Mouse (Mus musculus): Measurements from ENCODE around the gene Ccdc84.
A peak's percentile ranks its signal among the peaks of the same experiment; 100 is the strongest.
"Not testable (repeated sequence)": the region's sequence is repeated elsewhere in the genome, so short reads cannot be mapped to it uniquely, and the experiment has no call there.

Ccdc84 gene

DNA sequence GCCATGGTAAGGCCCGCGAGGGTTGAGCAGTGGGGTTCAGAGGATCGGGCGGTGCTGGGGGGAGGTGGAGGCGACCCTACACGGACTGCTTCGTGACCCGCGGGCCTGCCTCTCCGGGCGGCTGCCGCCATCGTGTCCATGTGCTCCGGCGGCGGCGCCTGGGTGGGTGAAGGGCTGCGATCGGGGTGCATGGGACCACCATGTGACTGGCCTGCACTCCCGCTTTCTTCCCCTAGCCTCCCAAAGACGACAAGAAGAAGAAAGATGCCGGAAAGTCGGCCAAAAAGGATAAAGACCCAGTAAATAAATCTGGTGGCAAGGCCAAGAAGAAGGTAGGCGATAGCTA is 10.6 kb downstream of the Ccdc84 start:
- no peak for DNase-seq

DNA sequence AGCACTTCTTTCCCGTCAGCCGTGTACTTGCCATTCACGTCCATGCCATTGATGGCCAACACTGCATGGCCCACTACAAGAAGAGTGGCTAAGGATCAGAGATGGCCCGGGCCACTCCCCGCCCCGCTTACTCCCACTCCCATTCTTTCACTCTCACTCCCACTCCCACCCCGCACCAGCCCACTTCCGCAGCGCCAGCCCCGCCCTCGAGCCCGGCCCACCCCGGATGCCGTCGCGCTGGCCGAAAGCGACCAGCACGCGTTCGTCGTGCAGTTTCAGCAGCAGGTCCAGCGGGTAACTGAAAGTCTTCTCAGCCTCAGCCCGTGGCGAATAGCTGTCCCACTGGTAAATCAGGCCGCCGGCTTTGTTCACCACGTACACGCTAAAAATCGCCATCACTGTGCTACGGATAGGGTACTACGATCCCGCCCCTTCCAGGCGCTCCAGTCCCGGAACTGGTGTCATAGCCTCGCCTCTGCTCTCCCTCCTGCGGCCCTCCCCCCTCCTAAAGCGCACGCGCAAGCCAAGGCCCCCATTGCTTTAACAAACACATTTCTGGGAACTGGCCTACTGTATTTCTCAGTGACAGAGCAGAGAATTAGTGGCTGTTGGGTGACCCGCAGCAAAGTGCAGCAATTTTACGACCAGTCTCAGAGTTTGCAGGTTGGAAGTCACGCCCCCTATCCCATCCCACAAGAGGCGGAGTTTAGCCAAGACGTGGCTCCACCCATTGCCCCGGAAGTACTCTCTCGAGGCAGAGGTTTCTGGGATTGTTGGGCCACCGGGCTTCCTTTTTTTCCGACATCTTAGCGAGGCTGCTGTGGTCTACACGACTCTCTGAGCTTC is 11.2 kb downstream of the Ccdc84 start, which contains the start of the genes Rps25 and Trappc4:
TSS of gene Rps25 (plus strand) at position 234 of the 846 bp plus-strand sequence.
TSS of gene Trappc4 (minus strand) at position 695 of the 846 bp plus-strand sequence.
- peak; percentile 89 for DNase-seq

DNA sequence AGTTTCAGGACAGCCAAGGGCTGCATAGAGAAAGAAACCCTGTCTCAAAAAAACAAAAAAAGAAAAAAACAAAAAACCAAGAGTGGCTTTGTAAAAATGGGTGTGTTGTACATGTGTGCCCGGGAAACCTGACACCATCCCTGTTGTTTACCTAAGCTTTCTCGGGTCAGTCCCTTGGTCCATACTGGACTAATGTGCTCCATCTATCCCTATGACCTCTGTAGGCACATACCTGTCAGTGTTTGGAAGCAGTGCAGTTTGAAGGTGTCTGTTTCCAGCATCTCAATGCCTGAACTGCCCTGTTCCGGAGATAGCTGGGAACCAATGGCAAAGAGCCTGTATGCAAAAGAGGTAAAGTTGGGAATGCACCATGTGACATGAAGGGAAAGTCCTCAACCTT is 13.4 kb downstream of the Ccdc84 start:
- no peak for DNase-seq

- no peak for DNase-seq
Observed at GRCm38 (mm10) chr9:44401081-44401480, 17.3 kb downstream of the Ccdc84 start.

GRCm38 (mm10) chr9:44399795-44400114 is 18.6 kb downstream of the Ccdc84 start:
- peak; percentile 13 for DNase-seq

DNA sequence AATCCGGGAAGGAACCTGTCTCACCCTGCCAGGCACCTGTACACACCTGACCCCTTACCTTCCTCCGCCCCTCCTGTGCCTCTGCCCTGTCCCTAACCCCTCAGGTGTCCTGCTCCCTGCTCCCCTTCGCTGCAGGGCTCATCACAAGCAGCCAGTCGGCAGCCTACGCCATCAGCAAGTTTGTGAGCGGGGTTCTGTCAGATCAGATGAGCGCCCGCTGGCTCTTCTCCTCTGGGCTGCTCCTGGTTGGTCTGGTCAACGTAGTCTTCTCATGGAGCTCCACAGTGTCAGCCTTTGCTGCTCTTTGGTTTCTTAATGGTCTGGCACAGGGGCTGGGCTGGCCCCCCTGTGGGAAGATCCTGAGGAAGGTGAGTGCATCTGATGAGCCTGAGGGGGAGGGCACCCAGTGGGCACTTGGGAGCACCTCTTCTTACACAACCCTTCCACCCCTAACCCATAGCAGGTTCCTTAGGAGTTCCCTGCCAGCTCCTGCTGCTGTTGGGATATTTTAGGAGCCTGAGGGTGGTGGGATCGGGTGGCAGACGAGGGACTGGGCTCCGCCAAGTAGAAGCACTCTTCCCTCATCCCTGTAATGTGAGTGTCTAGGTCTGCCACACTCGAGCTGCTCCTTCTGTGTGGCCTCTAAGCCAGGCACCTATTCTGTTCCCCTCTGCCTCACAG is 19.1 kb downstream of the Ccdc84 start:
- peak; percentile 25 for DNase-seq

- no peak for DNase-seq
Observed at GRCm38 (mm10) chr9:44398551-44398950, 19.8 kb downstream of the Ccdc84 start.

DNA sequence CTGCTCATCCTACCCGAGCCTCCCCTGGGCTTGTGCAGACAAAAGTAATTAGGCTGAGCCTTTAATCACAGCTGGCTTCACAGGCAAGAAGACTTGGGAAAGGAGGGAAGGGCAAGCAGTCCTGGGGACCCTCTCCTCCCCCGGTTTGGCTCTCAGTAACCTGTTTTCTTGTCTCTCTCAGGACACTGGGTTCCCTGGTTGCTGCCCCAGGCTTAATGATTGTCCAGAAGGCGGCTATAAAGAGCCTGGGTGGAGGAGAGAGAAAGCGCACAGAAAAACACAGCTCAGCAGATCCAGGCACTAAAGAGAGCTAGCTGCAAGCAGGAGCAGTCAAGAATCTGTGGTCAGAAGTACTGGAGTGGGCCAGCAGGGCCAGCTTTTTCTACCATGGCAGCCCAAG is 20.3 kb downstream of the Ccdc84 start:
- peak; percentile 14 for DNase-seq

DNA sequence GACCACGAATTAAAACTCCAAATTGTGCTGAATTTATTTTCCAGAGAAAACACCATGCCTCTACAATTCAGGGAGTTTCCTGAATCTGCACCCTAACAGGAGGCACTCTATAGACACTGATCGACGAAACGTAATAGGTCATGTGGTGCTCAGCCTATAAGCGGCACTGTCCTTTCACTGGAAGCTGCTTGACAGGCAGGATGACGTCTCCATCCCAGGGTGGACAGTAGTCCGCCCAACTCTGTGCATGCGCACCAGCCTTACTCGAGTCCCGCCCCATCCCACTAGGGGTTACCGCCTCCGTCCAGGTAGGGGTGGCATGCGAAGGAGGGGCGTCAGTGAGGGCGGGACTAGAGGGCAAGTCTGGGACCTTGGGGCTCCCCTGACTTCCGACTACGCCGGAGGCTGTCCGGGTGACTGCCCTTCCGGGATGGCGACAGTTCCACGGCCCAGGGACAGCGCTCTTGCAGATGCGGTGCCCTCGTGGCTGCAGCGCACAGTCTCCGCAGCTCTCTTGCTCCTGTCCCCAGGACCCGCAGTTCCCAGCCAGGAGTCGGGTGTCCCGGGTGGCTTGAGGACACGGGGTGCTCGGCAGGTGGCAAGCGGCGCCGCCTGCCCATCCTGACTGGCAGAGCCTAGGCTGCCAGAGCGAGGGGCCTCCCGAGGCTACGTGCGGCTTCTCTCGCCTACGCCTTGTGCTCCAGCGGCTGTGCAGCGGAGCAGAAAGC is 21.5 kb downstream of the Ccdc84 start, which contains the start of gene Slc37a4:
TSS of gene Slc37a4 (plus strand) at position 169 of the 728 bp plus-strand sequence.
- DNase-seq, result peak; percentile 97

GRCm38 (mm10) chr9:44391466-44391865 is 26.9 kb downstream of the Ccdc84 start:
- DNase-seq, result peak; percentile 63

GRCm38 (mm10) chr9:44389273-44389672 is 29.1 kb downstream of the Ccdc84 start:
- DNase-seq, result peak; percentile 61

GRCm38 (mm10) chr9:44387221-44387620 is 31.1 kb downstream of the Ccdc84 start:
- DNase-seq, result no peak

DNA sequence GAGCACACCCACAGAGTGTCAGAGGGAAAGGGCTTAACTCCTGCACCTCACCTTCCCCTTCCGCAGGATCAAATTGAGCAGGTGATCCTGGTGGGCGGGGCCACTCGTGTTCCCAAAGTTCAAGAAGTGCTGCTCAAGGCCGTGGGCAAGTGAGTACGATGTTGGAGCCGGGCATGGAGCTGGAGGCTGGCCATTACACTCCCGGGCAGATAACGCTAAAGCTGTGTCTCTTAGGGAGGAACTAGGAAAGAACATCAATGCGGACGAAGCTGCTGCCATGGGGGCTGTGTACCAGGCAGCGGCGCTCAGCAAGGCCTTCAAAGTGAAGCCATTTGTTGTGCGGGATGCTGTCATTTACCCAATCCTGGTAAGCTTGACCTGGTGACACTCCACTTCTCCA is 33.8 kb downstream of the Ccdc84 start:
- DNase-seq, result no peak

DNA sequence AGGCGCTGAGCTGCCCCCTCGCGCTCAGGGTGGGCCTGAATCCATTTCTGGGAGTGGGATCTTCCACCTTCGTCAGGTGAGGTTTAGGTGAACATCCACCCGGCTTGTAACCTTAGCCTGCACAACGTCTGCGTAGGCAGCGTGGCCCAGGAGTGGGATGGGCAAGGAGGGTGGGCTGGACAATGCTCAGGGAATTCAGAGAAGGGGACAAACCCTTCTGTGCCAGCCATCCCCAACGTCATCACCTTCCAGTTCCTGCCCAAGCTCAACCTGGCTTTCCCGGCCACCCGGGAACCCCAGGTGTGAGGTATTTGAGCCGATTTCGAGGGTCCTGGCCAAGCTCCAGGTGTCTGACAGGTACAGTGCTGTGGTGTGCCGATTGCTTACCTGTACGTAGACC is 38.5 kb downstream of the Ccdc84 start:
- DNase-seq, result peak; percentile 46

DNA sequence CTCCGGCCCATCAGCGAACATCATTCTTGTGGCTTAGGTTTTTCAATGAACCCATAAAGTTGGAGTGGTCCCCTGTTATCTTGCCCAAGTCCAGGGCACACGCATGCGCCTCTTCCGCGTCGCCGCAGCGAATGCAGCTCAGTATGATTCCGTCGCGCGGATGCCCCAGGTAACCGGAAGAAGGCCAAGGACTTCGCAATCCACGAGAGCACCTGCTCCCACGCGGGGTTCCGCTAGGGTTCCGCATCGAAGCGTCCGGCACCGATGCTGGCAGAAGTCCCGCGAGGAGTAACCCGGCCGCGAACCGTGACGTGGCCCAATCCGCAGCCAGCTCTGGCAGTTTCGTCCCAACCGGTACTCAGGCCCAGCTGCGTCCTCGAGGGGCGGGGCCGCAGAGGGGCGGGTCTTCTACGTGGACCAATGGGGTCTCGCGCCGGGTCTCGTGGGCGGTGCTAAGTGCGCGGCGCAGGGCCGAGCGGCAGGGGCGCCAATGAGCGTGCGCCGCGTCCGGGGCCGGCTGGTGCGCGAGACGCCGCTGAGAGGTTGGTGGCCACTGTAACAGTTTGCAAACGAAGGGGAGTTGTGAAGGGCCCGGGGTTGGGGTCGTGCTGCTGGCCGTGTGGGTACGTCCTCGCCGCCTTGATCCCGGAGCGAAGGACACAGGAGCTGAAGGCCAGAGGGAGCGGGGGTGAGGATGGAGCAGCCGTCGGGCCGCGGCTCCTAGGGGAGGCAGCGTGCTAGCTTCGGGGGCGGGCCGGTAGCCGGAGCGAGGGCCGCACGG is 39.1 kb downstream of the Ccdc84 start, which contains the start of gene Hyou1:
TSS of gene Hyou1 (plus strand) at position 437 of the 781 bp plus-strand sequence.
- DNase-seq, result peak; percentile 99

DNA sequence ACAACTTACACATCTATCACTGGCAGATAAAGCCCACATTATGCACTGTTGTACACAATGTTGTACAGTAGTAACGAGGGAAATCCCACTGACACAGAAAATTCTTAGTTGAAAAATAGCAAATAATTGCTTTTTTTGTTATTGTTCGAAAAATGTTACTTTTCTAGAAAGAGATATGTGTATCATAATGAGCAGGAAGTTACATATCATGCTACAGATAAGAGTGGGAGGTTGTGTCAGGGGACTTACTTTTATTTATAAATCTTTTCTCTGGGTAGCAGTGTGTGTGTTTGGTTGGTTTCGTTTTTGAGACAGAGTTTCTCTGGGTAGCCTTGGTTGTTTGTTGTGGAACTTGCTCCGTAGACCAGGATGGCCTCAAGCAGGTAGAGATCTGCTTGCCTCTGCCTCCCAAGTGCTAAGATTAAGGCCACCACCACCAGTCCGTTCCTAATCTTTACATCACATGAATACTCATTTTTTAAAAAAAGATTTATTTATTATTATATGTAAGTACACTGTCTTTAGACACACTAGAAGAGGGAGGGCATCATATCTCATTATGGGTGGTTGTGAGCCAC is 40.1 kb downstream of the Ccdc84 start:
- DNase-seq, result no peak

- DNase-seq, result not testable (repeated sequence)
Observed at GRCm38 (mm10) chr9:44377335-44377734, 41.0 kb downstream of the Ccdc84 start.

DNA sequence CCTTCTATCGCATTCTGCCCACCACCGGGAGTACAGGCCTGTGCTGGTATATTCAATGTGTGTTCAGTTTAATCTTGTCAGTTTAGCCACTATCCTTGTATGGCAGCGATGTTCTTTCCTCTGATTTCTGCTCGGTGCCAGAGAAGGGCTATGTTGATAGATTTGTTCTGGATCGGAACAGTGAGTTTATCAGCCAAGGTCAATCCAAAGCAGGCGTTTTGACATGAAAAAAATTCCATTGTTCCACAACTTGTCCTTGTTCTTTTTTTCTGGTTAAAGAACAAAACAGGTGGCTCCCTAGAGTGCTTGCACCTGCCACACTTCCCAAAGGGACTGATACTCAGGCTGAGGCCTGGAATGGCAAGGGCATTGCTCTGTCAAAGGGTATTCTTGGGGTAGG is 42.2 kb downstream of the Ccdc84 start:
- no peak for DNase-seq

DNA sequence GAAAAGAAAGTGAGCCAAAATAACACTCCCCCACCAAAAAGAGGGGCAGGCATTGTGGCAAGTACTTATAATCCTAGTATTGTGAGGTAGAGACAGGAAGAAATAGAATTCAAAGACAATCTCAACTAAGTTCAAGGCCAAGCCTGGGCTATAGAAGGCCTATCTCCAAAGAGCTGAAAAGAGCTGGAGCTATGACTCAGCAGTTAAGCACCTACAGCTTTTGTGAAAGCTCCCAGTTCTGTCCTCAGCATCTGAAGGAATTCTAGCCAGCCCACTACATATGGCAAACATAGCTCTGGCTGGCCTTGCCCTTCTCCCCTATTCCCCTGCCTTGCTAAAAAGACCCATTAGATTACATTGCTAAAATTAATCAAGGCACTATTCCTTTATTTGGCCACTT is 45.0 kb downstream of the Ccdc84 start:
- DNase-seq, result no peak

- DNase-seq, result no peak
Observed at GRCm38 (mm10) chr9:44364480-44364879, 53.9 kb downstream of the Ccdc84 start.

DNA sequence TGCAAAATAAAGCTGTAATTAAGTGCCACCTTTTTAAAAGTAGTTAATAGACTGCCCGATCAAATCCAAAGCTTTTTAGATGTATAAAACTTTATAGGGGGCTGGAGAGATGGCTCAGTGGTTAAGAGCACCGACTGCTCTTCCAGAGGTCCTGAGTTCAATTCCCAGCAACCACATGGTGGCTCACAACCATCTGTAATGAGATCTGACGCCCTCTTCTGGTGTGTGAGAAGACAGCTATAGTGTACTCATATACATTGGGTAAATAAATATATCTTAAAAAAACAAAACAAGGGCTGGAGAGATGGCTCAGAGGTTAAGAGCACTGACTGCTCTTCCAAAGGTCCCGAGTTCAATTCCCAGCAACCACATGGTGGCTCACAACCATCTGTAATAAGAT is 56.4 kb downstream of the Ccdc84 start:
- not testable (repeated sequence) for DNase-seq

All from cerebellum, adult 11 months (tissue).